Mouse (Mus musculus) erythroid progenitor cell, adult 5-6 weeks (primary cell): ENCODE results near the gene Brf1. TPM values are rescaled to one million over a fixed set of nuclear protein-coding genes. Genes with fewer than 3 reads are reported as not detected.

ENCODE experiments used
- ATAC-seq: replicated peaks from 2 replicates; pipeline ENCODE4 v1.8.0; 2016; ENCODE audit warnings: moderate number of reproducible peaks, mild to moderate bottlenecking, moderate TSS enrichment, inconsistent platforms; ENCODE audit not compliant: poor library complexity, low FRiP score, severe bottlenecking
- total RNA-seq, 2 experiments: library from RNA; stranded (forward) in 1 of 2; stranded (reverse) in 1 of 2; fragments of 150-400 nt in 1 of 2; fragments of 186-747, 209-891 nt in 1 of 2; gene quantifications; 2 replicates each; pipeline versions ENCODE4 v1.2.3 to v1.2.4; 2015 to 2017; ENCODE audit warnings: low replicate concordance in 2 of 2

Gene Brf1
- total RNA-seq (2015; ENCODE audit: low replicate concordance) (55.1 and 57.4 TPM in 2 replicates), total RNA-seq (2017; ENCODE audit: low replicate concordance) (172 and 200 TPM in 2 replicates)

DNA sequence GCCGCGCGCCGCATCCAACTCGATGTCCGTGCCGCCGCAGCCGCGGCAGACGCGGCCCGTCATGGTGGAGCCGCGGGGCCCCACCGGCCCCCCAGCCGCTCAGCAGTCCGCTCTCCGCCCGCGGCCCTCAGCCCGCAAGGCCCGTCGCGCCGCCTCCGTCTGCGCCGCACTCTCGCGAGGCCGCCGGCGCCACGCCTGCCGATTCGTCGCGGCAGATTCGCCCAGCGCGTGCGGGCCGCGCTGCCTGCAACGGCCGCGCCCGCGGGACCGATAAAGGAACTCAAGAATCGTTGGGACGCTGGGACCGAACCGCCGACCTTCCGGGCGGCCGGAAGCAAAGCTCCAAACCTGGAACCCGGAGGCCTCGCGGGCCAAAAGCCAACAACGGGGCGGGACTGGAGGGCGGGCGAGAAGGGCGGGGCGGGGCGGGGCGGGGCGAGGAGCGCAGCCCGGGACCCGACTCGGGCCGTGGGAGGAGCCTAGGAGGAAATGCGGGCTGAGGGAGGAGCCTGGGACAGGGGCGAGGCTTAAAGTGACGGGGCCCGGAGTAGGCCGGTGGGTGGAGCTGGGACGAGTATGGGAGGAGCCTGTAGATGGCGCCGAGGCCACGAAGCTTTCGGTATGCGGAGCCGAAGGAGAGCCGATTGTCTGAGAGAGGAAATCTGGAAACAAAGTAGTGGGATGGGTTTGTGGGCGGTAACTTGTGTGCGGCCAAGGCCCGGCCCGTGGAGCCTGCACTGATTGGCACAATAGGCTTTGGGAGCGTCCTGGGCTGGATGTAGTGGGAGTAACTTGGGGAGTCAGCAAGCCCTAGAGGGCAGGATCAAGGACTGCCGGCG lies at the start of gene Brf1:
Brf1 (minus strand) TSS at position 411 of the 839 bp plus-strand sequence.
- peak; percentile 89 for ATAC-seq

DNA sequence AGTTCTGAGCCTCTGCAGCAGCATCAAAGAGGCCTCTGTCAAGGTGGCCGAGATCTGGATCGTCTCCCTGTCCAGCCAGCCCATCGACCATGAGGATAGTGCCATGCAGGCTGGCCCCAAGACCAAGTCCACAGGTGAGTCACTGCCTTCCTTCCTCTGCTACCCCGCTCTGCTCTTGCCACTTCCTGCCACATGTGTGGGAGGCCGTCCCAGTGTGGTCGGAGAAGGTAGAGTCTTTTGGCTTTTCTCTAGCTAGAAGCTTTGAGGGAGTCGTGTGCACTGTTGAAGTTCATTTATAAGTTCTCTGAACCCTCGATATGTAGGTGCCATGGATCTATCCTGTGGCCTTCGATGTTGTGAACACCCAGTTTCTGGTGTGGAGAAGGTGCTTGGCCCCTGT lies 49.3 kb upstream of the Brf1 start:
- no peak for ATAC-seq

DNA sequence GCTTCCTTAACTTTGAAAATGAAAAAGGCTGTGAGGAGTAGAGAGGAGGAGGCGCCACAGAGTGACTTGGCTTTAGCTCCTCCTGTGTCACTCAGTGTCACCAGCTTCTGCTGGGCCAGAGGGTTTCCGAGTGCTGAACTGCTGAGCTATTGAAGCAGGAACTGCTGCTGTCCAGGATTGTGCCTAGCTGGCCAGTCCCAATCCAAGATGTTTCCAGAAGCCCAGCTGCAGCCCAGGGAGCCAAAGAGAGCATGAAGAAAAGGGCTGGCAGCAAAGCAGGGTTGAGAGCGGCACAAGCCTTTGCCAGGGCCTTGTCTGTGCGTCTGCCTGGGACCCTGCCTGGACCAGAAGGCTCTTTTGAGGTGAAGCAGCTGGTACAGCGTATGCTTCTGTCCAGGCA lies 47.6 kb upstream of the Brf1 start:
- ATAC-seq = no peak

DNA sequence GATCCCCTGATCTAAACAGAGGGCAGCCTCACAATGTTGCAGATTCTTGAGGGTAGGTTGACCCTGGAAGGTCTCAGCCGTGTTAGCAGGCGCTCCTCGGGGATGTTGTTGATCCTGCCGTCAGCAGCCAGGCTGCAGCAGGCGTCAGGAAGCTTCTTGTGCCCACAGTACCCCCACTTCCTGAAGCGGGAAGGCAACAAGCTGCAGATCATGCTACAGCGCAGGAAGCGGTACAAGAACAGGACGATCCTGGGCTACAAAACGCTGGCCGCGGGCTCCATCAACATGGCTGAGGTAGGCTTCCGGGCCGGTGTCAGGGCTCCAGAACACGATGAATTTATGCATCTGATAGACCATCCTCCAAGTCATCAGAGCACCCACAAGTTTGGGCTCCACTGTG lies 46.4 kb upstream of the Brf1 start:
- no peak for ATAC-seq

DNA sequence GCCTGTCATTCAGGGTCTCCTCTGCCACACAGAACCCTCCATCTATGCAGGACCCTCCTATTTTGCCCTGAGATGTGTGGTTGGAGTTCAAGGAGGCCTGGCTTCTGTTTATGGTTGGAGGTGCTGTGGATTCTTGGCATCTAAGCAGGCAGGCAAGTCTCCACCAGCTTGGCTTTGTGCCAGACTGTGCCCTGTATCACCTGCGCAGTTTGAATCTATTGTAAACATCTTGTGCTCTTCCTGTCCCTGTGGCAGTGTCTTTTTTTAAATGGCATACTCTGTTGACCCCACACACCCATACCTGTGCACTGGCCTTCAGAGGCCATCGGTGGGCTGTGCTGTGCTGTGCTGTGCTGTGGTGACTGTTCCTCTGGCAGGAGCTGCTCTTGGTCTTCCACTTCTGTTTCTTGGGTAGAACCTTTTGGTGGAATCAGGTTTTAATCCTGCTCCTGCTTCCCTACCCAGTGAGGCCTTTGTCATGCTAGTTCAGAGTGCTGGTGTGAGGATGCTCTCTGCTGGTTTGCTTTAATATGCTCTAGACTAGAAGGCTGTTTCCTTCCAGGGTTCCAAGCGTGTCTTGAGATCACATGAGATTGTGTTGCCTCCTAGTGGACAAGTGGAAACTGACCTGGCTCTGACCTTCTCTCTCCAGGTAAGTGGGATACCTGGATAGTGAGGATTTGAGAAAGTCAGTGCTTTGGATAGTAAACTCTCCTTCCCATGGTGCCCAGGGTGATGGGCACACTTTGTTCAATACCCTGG lies 44.6 kb upstream of the Brf1 start:
- ATAC-seq = peak; percentile 40

DNA sequence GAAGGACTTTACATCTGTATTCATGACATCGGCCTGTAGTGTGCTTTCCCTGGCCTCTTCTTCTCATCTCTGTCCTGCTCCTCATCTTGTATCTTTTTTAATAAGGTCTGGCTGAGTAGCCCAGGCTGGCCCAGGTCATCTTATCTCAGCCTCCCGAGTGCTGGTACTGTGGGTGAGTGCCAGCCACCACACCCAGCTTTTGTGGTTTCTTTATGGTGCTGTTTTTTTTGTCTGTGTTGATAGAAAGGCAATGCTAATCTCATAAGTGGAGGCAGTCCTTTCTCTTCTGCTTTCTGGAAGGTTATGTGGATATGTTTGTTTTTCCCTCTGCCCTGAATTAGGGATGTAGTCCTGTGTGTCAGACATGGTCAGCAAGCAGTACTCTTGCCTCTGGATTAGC lies 42.0 kb upstream of the Brf1 start:
- ATAC-seq = peak; percentile 76

DNA sequence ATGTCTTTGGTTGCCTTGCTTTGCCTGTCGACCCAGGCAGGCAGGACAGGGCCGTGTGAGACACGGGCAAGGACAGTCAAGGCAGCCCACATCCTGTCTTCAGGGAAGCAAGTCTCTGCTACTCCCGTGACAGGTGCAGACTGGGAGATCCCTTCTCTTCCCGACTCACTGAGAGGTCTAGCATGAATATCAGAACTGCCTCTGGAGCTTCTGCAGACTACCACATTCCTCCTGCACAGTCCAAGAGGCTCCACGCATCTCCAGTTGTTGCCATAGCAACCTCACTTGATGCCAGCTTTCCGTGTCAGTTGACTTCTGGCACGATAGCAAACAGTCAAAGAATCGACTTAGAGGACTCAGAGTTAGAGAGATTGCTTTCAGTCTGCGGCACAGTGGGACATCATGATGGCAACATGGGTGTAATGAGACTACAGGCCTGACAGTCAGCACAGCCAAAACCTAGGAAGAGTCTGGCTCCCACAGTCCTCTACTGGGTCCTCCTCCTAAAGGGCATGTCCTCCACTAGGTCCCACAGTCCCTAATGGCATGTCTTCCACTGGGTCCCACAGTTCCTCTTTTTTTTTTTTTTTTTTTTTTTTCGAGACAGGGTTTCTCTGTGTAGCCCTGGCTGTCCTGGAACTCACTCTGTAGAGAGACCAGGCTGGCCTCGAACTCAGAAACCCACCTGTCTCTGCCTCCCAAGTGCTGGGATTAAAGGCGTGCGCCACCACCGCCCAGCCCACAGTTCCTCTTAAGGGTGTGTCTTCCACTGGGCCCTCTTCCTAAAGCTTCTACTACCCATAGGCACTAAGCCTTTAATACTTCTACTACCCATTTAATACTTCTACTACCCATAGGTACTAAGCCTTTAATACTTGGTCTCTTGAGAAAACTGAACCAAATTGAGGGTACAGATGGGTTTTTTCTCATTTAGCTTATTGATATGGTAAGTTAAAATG lies 41.3 kb upstream of the Brf1 start:
- ATAC-seq = no peak

DNA sequence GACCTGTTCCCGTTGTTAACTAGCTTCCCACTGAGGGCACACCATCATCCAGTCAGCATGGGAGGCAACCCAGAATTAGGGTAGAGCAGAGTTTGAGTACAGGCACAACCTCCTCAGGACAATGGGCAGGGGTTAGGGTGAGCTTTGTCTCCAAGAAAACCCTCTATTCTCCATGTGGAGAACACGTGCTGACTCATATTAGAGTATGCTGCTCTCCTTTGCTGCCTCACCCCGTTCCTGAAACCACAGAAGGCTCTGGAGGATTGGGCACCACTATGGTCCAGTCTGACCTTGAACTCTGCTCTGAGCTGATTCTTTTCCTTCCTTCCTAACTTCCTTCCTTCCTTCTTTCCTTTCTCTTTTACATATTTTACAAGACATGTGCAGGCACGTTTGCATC lies 37.9 kb upstream of the Brf1 start:
- ATAC-seq = no peak

DNA sequence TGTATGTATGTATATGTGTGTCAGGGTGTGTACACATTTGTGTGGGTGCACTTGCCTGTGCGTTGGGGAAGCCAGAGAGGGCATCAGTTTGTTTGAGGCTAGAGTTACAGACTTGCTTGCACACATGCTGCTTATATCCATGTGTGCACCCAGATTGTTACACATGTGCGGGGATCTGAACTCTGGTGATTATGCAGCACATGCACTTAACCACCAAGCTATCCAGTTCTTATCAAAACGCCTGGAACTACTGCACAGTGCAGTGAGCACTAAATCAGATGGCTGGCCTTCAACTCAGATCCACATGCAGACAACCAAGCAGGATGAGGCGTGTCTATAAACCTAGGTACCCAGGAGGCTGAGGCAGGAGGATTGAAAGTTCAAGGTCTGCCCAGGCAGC lies 36.5 kb upstream of the Brf1 start:
- ATAC-seq = no peak

DNA sequence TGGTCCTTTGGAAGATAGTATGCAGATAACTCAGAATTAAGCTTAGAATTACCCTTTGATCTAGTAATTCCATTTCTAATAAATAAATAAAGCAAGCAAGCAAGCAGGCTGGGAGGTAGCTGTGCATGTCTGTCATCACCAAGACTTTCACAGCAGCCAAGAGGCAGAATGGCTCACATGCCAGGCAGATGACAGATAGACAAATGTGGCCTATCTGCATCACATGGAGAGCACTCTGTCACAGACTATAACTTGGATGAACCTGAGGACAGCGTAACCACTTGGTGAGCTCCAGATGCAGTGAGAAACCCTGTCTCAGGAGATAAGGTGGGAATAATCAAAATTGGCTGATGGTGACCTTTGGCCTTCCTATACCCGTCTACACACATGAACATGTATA lies 34.6 kb upstream of the Brf1 start:
- no peak for ATAC-seq

DNA sequence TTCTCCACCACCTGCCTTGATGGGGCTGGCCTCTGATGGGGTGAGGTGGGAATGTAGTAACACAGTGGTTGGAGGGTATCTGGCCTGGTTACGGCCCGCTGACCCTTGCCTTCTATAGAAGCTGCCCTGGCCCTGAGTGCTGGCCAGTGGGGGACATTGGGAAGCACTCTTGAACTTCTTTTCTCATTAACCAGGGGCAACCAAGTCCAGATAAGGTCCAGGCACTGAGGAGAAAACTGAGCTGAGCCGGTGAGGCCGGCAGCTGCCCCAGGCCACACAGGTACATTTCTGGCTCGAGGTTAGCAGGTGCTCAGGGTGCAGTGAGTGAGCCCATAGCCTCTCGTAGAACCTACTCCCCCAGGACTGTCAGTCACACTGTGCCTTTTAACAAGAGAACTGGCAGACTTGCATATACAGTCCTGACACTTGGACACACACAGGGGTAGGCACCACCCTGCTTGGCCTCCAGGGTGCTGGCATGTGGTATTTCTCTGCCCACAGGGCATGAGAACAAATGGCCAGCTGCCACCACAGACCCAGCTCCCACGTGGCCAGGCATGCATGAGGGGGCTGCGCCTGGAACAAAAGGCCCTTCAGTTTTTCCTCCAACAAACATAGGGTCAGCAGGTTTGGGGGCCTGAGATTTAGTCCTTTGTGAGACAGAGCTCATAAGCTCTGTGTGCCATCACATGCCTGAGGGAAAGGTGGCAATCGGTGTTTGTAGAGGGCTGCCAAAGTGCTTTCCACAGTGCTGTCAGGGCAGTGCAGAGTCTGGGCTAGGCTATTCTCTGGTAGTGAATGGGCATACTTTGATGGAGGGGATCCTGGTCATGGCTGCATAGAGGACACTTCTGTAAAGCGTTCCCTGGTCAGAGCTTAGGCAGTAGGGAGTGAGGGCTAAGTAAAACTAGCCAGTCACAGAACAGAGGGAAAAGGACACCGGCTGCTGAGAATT lies 32.1 kb upstream of the Brf1 start:
- ATAC-seq = no peak

DNA sequence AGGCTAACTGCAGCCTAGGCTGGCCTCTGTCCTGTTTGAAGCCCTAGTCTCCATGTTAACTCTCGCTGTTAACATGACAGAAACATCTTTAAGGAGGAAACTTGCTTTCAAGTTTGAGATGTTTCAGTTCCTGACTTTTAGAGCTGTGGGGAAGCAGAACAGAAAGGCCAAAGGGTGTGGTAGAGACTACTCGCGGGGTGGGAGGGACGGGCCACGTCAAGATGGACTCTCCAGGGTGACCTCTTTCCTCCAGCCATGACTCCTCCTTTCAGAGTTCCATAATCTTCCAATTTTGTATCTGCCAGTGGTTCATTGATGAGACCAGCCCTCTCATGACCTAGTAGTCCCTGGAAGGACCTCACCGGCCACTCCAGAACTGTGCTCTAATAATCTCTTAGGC lies 30.9 kb upstream of the Brf1 start:
- ATAC-seq = peak; percentile 39

DNA sequence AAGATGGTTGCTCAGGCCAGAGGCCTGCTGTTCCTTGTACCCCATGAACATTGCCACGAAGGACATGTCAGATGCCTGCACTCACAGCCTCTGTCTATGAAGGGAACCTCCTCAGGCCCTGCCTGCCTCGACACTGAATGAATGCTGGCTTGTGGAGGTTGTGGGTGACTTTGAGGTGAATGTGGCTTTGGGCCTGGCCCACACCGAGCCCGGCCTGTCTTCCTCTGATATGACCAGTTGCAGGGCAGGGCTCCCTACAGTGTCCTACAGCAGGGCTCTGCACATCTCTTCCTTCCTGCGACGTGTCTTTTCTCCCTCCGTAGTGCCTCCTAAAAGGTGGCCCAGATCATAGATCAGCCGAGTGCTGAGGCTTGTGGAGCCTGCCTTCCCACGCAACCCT lies 30.5 kb upstream of the Brf1 start:
- ATAC-seq = peak; percentile 87

DNA sequence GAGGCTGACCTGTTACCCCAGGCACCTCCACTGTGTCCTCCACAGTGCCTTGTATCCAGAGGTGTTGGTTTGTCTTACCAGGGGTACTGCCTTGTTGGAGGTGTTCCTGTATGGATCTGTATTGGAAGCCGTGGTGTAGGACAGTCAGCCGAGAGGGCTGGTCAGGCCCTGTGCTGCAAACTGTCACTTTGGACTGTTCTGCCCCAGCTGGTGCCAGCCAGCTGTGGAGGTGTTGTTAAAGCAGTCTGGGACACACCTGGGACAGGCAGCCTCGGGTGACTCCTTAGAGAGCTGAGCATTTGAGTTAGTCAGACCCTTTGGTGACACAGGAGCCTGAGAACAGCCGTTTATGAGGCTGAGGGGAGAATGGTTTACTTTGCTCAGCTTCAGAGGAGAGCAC lies 29.5 kb upstream of the Brf1 start:
- no peak for ATAC-seq

DNA sequence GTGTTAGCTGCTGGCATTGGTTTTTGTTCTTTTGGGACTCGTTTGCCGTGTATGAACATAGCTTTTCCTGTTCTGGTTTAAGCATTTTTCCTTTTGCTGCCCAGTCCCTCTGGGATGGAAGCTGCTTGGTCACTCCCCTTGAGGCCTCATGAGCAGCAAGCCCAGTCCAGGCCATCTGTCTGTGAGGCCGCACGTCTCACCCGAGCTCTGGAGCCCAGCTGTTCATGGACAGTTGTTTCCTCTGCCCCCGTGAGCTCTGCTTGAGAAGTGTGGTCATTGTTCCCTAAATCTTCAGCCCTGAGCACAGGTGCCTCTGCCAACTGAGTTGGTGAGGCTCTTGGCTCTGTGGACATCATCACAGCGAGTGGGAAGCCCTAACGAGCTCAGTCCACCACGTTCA lies 28.4 kb upstream of the Brf1 start:
- ATAC-seq = no peak

DNA sequence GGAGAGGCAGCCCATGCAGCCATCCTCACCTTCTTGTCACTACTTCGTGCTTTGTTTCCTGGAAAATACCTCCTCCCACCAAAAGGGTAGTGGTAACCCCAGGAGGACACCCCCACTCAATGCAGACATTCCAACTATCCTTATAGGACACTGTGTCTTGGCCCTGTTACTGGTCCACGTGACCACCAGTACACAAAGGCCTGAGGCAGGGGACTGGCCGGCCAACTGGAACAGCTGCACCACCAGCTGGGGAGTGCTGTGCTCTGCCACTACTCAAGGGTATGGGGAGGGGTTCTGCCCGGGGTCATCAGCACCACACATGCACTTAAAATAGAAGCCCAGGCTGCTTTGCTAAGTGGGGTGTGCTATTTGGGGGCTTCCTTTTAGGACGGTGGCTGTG lies 27.6 kb upstream of the Brf1 start:
- ATAC-seq = no peak

DNA sequence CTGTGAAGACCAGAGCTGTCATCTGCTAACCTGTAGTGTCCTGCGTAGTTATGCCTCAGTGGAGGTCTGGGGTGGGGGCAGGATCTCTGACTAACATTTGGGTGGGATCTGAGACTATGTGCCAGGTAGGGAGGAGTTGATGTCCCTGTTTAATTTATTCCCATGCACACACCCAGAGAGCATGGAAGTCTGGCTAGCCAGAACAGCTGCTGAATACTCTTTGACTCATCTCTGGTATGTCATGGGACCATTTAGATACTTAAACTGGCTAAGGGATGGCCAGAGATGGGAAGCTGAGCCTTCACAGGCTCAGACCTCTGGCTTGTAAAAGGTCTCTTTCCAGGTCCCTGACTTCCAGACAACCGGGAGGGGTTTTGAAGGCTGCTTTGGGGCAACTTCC lies 27.0 kb upstream of the Brf1 start:
- ATAC-seq = no peak

DNA sequence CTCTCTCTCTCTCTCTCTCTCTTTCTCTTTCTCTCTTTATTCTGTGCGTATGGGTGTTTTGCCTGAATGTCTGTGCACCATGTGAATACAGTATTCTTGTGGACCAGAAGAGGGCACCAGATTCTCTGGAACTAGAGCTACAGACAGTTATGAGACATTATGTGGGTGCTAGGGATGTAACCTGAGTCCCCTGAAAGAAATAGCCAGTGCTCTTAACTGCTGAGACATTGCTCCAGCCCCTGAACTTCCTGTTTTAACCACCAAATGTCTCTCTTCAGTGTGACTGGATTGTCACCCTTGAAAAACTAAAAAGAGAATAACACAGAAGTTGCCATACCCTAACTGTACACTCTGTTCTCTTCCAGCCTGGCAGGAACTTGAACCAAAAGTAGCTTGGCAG lies 26.1 kb upstream of the Brf1 start:
- ATAC-seq = no peak

DNA sequence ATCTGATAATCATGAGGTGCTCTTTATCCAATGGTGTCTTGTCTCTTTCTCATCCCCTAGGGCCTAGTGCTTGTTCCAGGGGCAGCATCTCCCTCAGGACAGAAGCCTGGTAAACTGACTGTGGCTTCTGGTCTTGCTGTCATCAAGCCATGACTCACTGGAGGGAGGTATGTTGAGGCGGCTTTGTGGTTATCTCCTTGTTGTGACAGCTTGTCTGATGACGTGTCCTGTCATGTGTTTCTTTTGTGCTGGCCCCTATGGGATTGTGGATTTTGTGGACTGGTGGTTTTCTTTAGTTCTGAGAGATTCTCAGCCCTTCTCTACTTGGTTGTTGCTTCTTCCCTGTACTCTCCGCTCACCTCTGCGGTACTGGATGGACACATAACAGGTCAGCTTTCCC lies 22.6 kb upstream of the Brf1 start:
- ATAC-seq = no peak
